Mouse (Mus musculus): ENCODE results near the gene Kiss1r.

GRCm38 (mm10) chr10:79896306-79896705 is 20.5 kb upstream of the Kiss1r start:
- no peak for TF ChIP-seq CTCF (IDR thresholded peaks at IDR 0.05; ENCODE audit: low read depth, low read length)
- TF ChIP-seq POLR2AphosphoS5 (IDR thresholded peaks at IDR 0.05; ENCODE audit: insufficient replicate concordance, low read depth, low read length): no peak
- TF ChIP-seq GATA1 (IDR thresholded peaks at IDR 0.05; ENCODE audit: borderline replicate concordance, low read length): no peak
- TF ChIP-seq TAL1 (conservative IDR thresholded peaks at IDR 0.05; ENCODE audit: low read depth, low read length): no peak

Data from G1E (cell line).